Mouse (Mus musculus) heart, embryonic 12.5 days (tissue): ENCODE results near the gene Tmem217. TPM values are rescaled to one million over a fixed set of nuclear protein-coding genes. Genes with fewer than 3 reads are reported as not detected.

Experiments used
- ATAC-seq: fragments of 200-750 bp; cut with Nextera tagmentation; 2 replicates; pipeline ENCODE4 v1.8.0; 2017; ENCODE audit warnings: moderate TSS enrichment, moderate library complexity; ENCODE audit not compliant: insufficient number of reproducible peaks, low FRiP score
- H3K27ac ChIP-seq: fragments of 300-500 bp; sonication (generic); 2 replicates; pipeline ENCODE4 v1.5.1; 2016; ENCODE audit warnings: mild to moderate bottlenecking, moderate library complexity; ENCODE audit not compliant: poor library complexity, severe bottlenecking
- H3K27me3 ChIP-seq: fragments of 300-500 bp; sonication (generic); replicated peaks from 2 replicates; pipeline ENCODE4 v1.6.1; 2016; ENCODE audit warnings: mild to moderate bottlenecking, moderate library complexity
- H3K36me3 ChIP-seq: fragments of 300-500 bp; sonication (generic); 2 replicates; pipeline ENCODE4 v1.6.1; 2016; ENCODE audit warnings: mild to moderate bottlenecking, moderate library complexity
- H3K4me1 ChIP-seq: fragments of 300-500 bp; sonication (generic); replicated peaks from 2 replicates; pipeline ENCODE4 v1.6.1; 2016; ENCODE audit warnings: mild to moderate bottlenecking
- H3K4me2 ChIP-seq: fragments of 300-500 bp; sonication (generic); 2 replicates; pipeline ENCODE4 v1.6.1; 2016; ENCODE audit warnings: mild to moderate bottlenecking, moderate library complexity
- H3K4me3 ChIP-seq: fragments of 300-500 bp; sonication (generic); 2 replicates; pipeline ENCODE4 v1.5.1; 2016; ENCODE audit warnings: mild to moderate bottlenecking
- H3K9ac ChIP-seq: fragments of 300-500 bp; sonication (generic); 2 replicates; pipeline ENCODE4 v1.6.1; 2016; ENCODE audit warnings: mild to moderate bottlenecking, moderate library complexity
- H3K9me3 ChIP-seq: fragments of 300-500 bp; sonication (generic); replicated peaks from 2 replicates; pipeline ENCODE4 v1.6.1; 2016; ENCODE audit warnings: mild to moderate bottlenecking, moderate library complexity
- WGBS: fragments of 180-500 bp; shearing (Covaris S2); methylation state at CpG from one replicate; pipeline ENCODE4 v1.1.7; 2016; 5-methylcytosine and 5-hydroxymethylcytosine counted together
- polyA plus RNA-seq: library from polyadenylated mRNA; unstranded; fragments of >200 nt; fragmentation: Nextera tagmentation; extraction: Ambion mirVana; gene quantifications from 2 replicates; pipeline ENCODE4 v1.2.1, GENCODE M21; 2016

Gene Tmem217
- polyA plus RNA-seq, 1 experiment from 2014 or later: 0.80 TPM

- no peak for ATAC-seq
- Histone ChIP-seq H3K4me2 (peak overlapping the region; percentile 98), H3K27ac (no peak overlapping the region), H3K36me3 (no peaks in the 10 kb centered on the region), H3K27me3 (no peaks in the 10 kb centered on the region), H3K9me3 (no peaks in the 10 kb centered on the region; the same call in 1 of the 2 replicates), H3K4me3 (peak overlapping the region; percentile 94), H3K9ac (no peak overlapping the region), H3K4me1 (peaks cover 23% of the 10 kb centered on the region)
- WGBS: 43% methylated on average over 8 of the region's 8 CpGs
Observed at GRCm38 (mm10) chr17:29548994-29549393, 3.2 kb downstream of the Tmem217 start.

DNA sequence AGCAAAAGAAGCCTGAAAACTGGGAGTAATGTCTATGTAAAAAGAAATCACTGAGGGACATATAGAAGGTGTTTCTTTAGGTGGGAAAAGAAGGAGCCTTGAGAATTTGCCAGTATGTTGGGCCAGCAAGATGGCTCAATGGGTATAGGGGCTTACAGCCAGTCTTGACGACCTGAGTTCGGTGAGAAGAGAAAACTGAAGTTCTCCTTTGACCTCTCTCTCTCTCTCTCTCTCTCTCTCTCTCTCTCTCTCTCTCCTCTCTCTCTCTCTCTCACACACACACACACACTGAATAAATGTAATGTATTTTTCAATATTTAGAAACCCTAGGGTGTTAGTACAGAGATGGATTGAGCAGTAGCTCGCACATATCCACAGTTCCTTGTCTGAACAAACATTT is 3.7 kb downstream of the Tmem217 start:
- ATAC-seq: no peak
- H3K4me3 ChIP-seq: no peak overlapping the region
- no peak overlapping the region for H3K4me2 ChIP-seq
- no peaks in the 10 kb centered on the region for H3K36me3 ChIP-seq
- H3K27me3 ChIP-seq: no peaks in the 10 kb centered on the region
- no peak overlapping the region for H3K9ac ChIP-seq
- H3K9me3 ChIP-seq: no peaks in the 10 kb centered on the region; the same call in 1 of the 2 replicates
- no peak overlapping the region for H3K27ac ChIP-seq
- H3K4me1 ChIP-seq: peaks cover 23% of the 10 kb centered on the region
- 59% methylated on average over 3 of the region's 3 CpGs for WGBS

GRCm38 (mm10) chr17:29545241-29545640 is 6.9 kb downstream of the Tmem217 start:
- H3K9ac ChIP-seq: no peak overlapping the region
- no peak overlapping the region for H3K4me2 ChIP-seq
- no peaks in the 10 kb centered on the region; the same call in 1 of the 2 replicates for H3K9me3 ChIP-seq
- H3K4me1 ChIP-seq: peaks cover 7% of the 10 kb centered on the region
- no peak overlapping the region for H3K4me3 ChIP-seq
- no peak overlapping the region for H3K27ac ChIP-seq
- 84% methylated on average over 5 of the region's 5 CpGs for WGBS
- H3K36me3 ChIP-seq: no peaks in the 10 kb centered on the region
- no peak for ATAC-seq
- no peaks in the 10 kb centered on the region for H3K27me3 ChIP-seq

DNA sequence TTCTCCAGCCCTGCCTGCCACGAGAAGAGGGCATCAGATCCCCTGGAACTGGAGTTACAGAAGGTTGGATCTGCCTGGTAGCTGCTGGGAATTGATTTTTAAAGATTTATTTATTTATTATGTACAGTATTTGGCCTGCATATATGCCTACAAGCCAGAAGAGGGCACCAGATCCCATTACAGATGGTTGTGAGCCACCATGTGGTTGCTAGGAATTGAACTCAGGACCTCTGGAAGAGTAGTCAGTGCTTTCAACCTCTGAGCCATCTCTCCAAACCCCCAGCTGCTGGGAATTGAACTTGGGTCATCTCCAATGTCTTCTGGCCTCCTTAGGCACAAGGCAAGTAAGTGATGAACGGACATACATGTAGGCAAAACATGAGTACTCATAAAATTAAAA is 8.1 kb downstream of the Tmem217 start:
- 79% methylated on average over 2 of the region's 2 CpGs for WGBS
- Histone ChIP-seq H3K36me3 (no peaks in the 10 kb centered on the region), H3K4me2 (no peak overlapping the region), H3K4me3 (no peak overlapping the region), H3K9ac (no peak overlapping the region), H3K9me3 (no peaks in the 10 kb centered on the region; the same call in 1 of the 2 replicates), H3K4me1 (peaks cover under 1% of the 10 kb centered on the region; the same call in 1 of the 2 replicates), H3K27me3 (no peaks in the 10 kb centered on the region), H3K27ac (no peak overlapping the region)
- no peak for ATAC-seq

DNA sequence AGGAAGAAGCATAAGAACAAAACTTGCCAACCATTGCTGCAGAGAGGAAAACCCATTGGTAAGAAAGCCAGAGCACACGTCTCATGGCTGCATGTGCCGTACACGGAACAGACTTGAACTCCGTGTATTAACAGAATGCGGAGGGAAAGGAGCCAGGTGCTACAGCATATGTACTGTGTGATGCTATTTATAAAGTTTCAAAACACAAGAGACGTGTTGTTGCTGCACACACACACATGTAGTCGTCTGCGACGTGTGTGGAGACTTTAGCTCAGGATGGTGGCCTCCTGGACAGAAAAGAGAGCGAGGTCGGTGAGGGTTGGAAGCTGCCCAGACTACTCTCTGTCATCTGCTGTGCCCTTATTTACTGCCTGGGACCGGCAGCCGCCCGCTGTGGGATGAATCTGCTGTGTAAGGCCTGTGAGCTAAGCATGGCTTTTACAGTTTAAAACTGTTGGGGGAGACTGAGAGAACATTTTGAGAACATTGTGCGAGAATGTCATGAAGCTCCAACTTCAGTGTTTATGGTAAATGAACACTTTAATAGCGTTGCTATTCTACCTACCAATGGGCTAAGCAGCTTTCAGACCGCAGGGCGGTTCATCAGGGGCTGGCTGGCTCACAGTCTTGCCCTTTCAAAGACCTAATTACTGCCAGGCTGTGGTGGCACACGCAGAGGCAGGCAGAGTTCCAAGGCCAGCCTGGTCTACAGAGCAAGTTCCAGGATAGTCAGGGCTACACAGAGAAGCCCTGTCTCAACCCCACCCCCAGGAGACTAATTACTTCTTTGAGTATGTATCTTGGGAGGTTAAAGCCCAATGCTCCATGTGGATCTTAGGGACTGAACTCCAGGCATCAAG is 9.1 kb downstream of the Tmem217 start:
- WGBS: 82% methylated on average over 19 of the region's 19 CpGs
- ATAC-seq: no peak

GRCm38 (mm10) chr17:29541419-29541818 is 10.8 kb downstream of the Tmem217 start:
- Histone ChIP-seq H3K9me3 (no peaks in the 10 kb centered on the region; the same call in 1 of the 2 replicates), H3K9ac (no peak overlapping the region), H3K4me1 (no peaks in the 10 kb centered on the region), H3K4me3 (no peak overlapping the region), H3K36me3 (no peaks in the 10 kb centered on the region), H3K27me3 (no peaks in the 10 kb centered on the region), H3K4me2 (no peak overlapping the region), H3K27ac (0 out of 2 replicates have a peak overlapping the region, but pooled peaks have one; percentile 2)
- WGBS: 60% methylated on average over 14 of the region's 14 CpGs
- peak; percentile 78 for ATAC-seq

More for the DNA sequence above, 9.1 kb downstream of the Tmem217 start:
- no peaks in the 10 kb centered on the region for H3K4me1 ChIP-seq
- no peak overlapping the region for H3K4me2 ChIP-seq
- no peaks in the 10 kb centered on the region; the same call in 1 of the 2 replicates for H3K9me3 ChIP-seq
- no peaks in the 10 kb centered on the region for H3K27me3 ChIP-seq
- H3K4me3 ChIP-seq: no peak overlapping the region
- H3K9ac ChIP-seq: no peak overlapping the region
- H3K36me3 ChIP-seq: no peaks in the 10 kb centered on the region
- H3K27ac ChIP-seq: no peak overlapping the region

- WGBS: 92% methylated on average over 8 of the region's 8 CpGs
- Histone ChIP-seq H3K9ac (no peak overlapping the region), H3K27me3 (no peaks in the 10 kb centered on the region), H3K36me3 (no peaks in the 10 kb centered on the region), H3K9me3 (peaks cover 3% of the 10 kb centered on the region; the same call in 1 of the 2 replicates), H3K27ac (no peak overlapping the region), H3K4me2 (no peak overlapping the region), H3K4me3 (no peak overlapping the region), H3K4me1 (no peaks in the 10 kb centered on the region)
- no peak for ATAC-seq
Observed at GRCm38 (mm10) chr17:29540426-29540825, 11.8 kb downstream of the Tmem217 start.

- Histone ChIP-seq H3K27ac (no peak overlapping the region), H3K9ac (no peak overlapping the region), H3K4me2 (no peak overlapping the region), H3K4me1 (peaks cover 4% of the 10 kb centered on the region), H3K36me3 (no peaks in the 10 kb centered on the region), H3K4me3 (no peak overlapping the region), H3K9me3 (peaks cover 8% of the 10 kb centered on the region; the same call in 1 of the 2 replicates), H3K27me3 (no peaks in the 10 kb centered on the region)
- 81% methylated on average over 11 of the region's 11 CpGs for WGBS
- ATAC-seq: no peak
Observed at GRCm38 (mm10) chr17:29533866-29534265, 18.3 kb downstream of the Tmem217 start.

DNA sequence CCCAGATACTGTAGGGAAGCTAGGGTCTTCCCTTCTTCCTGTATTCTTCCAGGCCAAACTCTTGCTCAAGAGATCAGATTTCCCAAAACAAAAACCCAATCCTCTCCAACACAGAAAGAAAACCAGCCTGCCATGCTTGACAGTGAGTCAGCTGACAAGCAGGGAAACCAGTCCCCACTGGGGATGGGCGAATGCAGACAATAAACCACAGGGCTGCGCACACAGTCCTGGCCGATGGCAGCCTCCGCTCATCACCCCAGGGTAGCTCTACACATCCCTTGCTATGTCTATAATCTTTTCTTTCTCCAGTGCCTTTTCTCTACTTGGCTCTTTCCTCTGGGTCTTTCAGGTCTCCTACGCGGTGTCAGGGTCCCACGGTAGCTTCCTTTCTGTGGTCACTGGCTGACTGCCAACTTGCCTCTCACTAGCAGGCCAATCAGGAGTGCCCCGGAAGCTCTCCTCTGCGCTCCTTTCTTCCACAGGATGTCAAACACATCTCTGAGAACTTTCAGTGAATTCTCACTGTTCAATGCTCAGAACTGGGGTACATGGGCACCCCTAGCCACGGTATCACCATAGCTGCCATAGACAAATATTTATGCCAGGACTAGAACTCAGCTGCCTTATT is 20.3 kb downstream of the Tmem217 start:
- Histone ChIP-seq H3K4me1 (peaks cover 4% of the 10 kb centered on the region), H3K36me3 (no peaks in the 10 kb centered on the region), H3K9ac (no peak overlapping the region), H3K27ac (no peak overlapping the region), H3K9me3 (peaks cover 10% of the 10 kb centered on the region; the same call in 1 of the 2 replicates), H3K4me2 (no peak overlapping the region), H3K27me3 (no peaks in the 10 kb centered on the region), H3K4me3 (no peak overlapping the region)
- ATAC-seq: peak; percentile 53; the same call in 1 of the 2 replicates
- 57% methylated on average over 10 of the region's 10 CpGs for WGBS

GRCm38 (mm10) chr17:29531278-29531677 is 20.9 kb downstream of the Tmem217 start:
- no peaks in the 10 kb centered on the region for H3K36me3 ChIP-seq
- peaks cover 4% of the 10 kb centered on the region for H3K4me1 ChIP-seq
- H3K4me2 ChIP-seq: no peak overlapping the region
- no peak overlapping the region for H3K4me3 ChIP-seq
- H3K9ac ChIP-seq: no peak overlapping the region
- peaks cover 10% of the 10 kb centered on the region; the same call in 1 of the 2 replicates for H3K9me3 ChIP-seq
- no peak overlapping the region for H3K27ac ChIP-seq
- no peaks in the 10 kb centered on the region for H3K27me3 ChIP-seq
- ATAC-seq: no peak
- WGBS: 75% methylated on average over 9 of the region's 9 CpGs

DNA sequence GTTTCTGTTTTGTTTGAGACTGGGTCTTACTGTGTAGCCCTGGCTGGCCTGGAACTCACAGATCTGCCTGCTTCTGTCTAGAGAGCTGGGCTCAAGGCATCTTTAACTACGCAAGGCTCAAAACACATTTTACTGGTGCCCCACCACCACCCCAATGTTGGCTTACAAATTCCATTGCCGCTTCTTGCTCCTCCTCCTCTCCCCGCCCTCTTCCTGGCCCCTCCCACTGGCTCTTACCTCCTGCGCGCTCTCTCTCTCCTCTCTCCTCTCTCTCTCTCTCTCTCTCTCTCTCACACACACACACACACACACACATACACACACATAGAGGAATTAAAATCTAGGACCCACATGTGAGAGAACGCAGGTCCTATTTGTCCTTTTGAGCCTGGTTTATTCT is 21.7 kb downstream of the Tmem217 start:
- Histone ChIP-seq H3K9me3 (peaks cover 10% of the 10 kb centered on the region; the same call in 1 of the 2 replicates), H3K4me2 (no peak overlapping the region), H3K27ac (no peak overlapping the region), H3K27me3 (no peaks in the 10 kb centered on the region), H3K4me3 (no peak overlapping the region), H3K4me1 (peaks cover 4% of the 10 kb centered on the region), H3K36me3 (no peaks in the 10 kb centered on the region), H3K9ac (no peak overlapping the region)
- WGBS: 66% methylated on average over 6 of the region's 6 CpGs
- ATAC-seq: no peak
